11 mouse cellular contexts compared by ENCODE assay signal in genomic region chr3:106955555-106956446, GRCm38 (mm10).
DNase-seq lines count a peak whose midpoint lies in the region; ATAC-seq lines count a peak whose summit lies in the region.
"Had no signal": no experiment of that assay in that cellular context is flagged by ENCODE, and none has a peak within 500 bp of the region (broad histone marks: within the 10 kb centered on the region; RNA-seq: fewer than 3 reads in every experiment).

No protein-coding gene starts in this region.

- no peak overlapping the region for H3K9ac ChIP-seq in embryonic facial prominence, embryonic 14.5 days (ENCODE audit: low read depth, low read length)
- peak overlapping the region; percentile 7; the same call in 1 of the 2 replicates for H3K9ac ChIP-seq in forebrain, embryonic 14.5 days (ENCODE audit: low read length)
- no peak overlapping the region for H3K9ac ChIP-seq in limb, embryonic 11.5 days (ENCODE audit: low read length)
- no peak overlapping the region for H3K9ac ChIP-seq in midbrain, embryonic 12.5 days (replicated peaks)

- no peak overlapping the region for H3K4me2 ChIP-seq in embryonic facial prominence, embryonic 14.5 days (ENCODE audit: low read depth, low read length)
- peak overlapping the region; percentile 18; the same call in 1 of the 2 replicates for H3K4me2 ChIP-seq in forebrain, embryonic 14.5 days (ENCODE audit: low read length)
- no peak overlapping the region for H3K4me2 ChIP-seq in limb, embryonic 11.5 days (ENCODE audit: low read depth, severe bottlenecking)
- no peak overlapping the region for H3K4me2 ChIP-seq in midbrain, embryonic 12.5 days (replicated peaks)

- H3K27me3 ChIP-seq in embryonic facial prominence, embryonic 14.5 days (replicated peaks; ENCODE audit: control insufficient read depth, insufficient read depth, low read length): no peaks in the 10 kb centered on the region
- no peaks in the 10 kb centered on the region for H3K27me3 ChIP-seq in forebrain, embryonic 14.5 days (replicated peaks; ENCODE audit: control insufficient read depth, insufficient read depth, low read length)
- no peaks in the 10 kb centered on the region for H3K27me3 ChIP-seq in limb, embryonic 11.5 days (ENCODE audit: control insufficient read depth, insufficient read depth, low read length)
- H3K27me3 ChIP-seq in midbrain, embryonic 12.5 days: no peaks in the 10 kb centered on the region

- H3K4me1 ChIP-seq in embryonic facial prominence, embryonic 14.5 days (ENCODE audit: control insufficient read depth, insufficient read depth, low read length): no peaks in the 10 kb centered on the region
- peaks cover 20% of the 10 kb centered on the region for H3K4me1 ChIP-seq in forebrain, embryonic 14.5 days (ENCODE audit: control insufficient read depth, insufficient read depth, low read length)
- no peaks in the 10 kb centered on the region for H3K4me1 ChIP-seq in limb, embryonic 11.5 days (ENCODE audit: control insufficient read depth, insufficient read depth, low read length)
- H3K4me1 ChIP-seq in midbrain, embryonic 12.5 days: peaks cover 19% of the 10 kb centered on the region

- WGBS in embryonic facial prominence, embryonic 14.5 days: 7% methylated on average over 9 of the region's 9 CpGs
- WGBS in forebrain, embryonic 14.5 days: 3% methylated on average over 9 of the region's 9 CpGs
- WGBS in limb, embryonic 11.5 days: 11% methylated on average over 9 of the region's 9 CpGs
- WGBS in midbrain, embryonic 12.5 days: 12% methylated on average over 9 of the region's 9 CpGs

- peak; percentile 3 for DNase-seq in embryonic facial prominence, embryonic 14.5 days (ENCODE audit: low spot score)
- DNase-seq in forebrain, embryonic 14.5 days (ENCODE audit: low spot score): peak; percentile 80
- peak; percentile 29 for DNase-seq in limb, embryonic 11.5 days (ENCODE audit: low spot score)
- no peak for DNase-seq in kidney, adult 11 months
- no peak for DNase-seq in T-cell, adult 2 months (ENCODE audit: low spot score)
- DNase-seq in ovary, postnatal 10 days (ENCODE audit: low spot score): no peak
- DNase-seq in thymus, postnatal 25 days: no peak
- DNase-seq: kidney, adult 2 months; thymus, postnatal 36 days had no signal

- H3K9me3 ChIP-seq in embryonic facial prominence, embryonic 14.5 days (ENCODE audit: control insufficient read depth, low read length): no peaks in the 10 kb centered on the region
- no peaks in the 10 kb centered on the region for H3K9me3 ChIP-seq in forebrain, embryonic 14.5 days (replicated peaks; ENCODE audit: control insufficient read depth, low read length)
- no peaks in the 10 kb centered on the region for H3K9me3 ChIP-seq in limb, embryonic 11.5 days (ENCODE audit: control insufficient read depth, low read length)
- H3K9me3 ChIP-seq in midbrain, embryonic 12.5 days: no peaks in the 10 kb centered on the region
- H3K9me3 ChIP-seq: megakaryocyte, embryonic 14.5 days had no signal

- H3K36me3 ChIP-seq in embryonic facial prominence, embryonic 14.5 days (ENCODE audit: control insufficient read depth, insufficient read depth, low read length): no peaks in the 10 kb centered on the region
- no peaks in the 10 kb centered on the region for H3K36me3 ChIP-seq in forebrain, embryonic 14.5 days (ENCODE audit: control insufficient read depth, insufficient read depth, low read length)
- no peaks in the 10 kb centered on the region for H3K36me3 ChIP-seq in limb, embryonic 11.5 days (ENCODE audit: control insufficient read depth, insufficient read depth, low read length)
- H3K36me3 ChIP-seq in midbrain, embryonic 12.5 days: no peaks in the 10 kb centered on the region

- ATAC-seq in embryonic facial prominence, embryonic 14.5 days (ENCODE audit: low read depth): no peak
- peak; percentile 86 for ATAC-seq in forebrain, embryonic 14.5 days
- peak; percentile 53; the same call in 1 of the 2 replicates for ATAC-seq in limb, embryonic 11.5 days (ENCODE audit: insufficient number of reproducible peaks, low FRiP score, low TSS enrichment, low read depth)
- peak; percentile 73 for ATAC-seq in midbrain, embryonic 12.5 days (ENCODE audit: low FRiP score, low read depth)

- no peak overlapping the region for H3K4me3 ChIP-seq in embryonic facial prominence, embryonic 14.5 days (ENCODE audit: low read depth, low read length)
- no peak overlapping the region for H3K4me3 ChIP-seq in forebrain, embryonic 14.5 days (ENCODE audit: low read depth, low read length)
- no peak overlapping the region for H3K4me3 ChIP-seq in limb, embryonic 11.5 days (ENCODE audit: low read depth, low read length)
- no peak overlapping the region for H3K4me3 ChIP-seq in midbrain, embryonic 12.5 days
- H3K4me3 ChIP-seq: megakaryocyte, embryonic 14.5 days had no signal

- H3K27ac ChIP-seq in embryonic facial prominence, embryonic 14.5 days (replicated peaks; ENCODE audit: low read depth, low read length): no peak overlapping the region
- peak overlapping the region; percentile 89 for H3K27ac ChIP-seq in forebrain, embryonic 14.5 days (ENCODE audit: low read depth, low read length)
- H3K27ac ChIP-seq in limb, embryonic 11.5 days (replicated peaks; ENCODE audit: low read depth, low read length): no peak overlapping the region
- H3K27ac ChIP-seq in midbrain, embryonic 12.5 days (replicated peaks): peak overlapping the region; percentile 60

Comparison
In these comparisons a context has a peak if more than half of its experiments do, and no peak if none do; other contexts are left out.
1. DNase-seq: peak in embryonic facial prominence, embryonic 14.5 days (single experiment), forebrain, embryonic 14.5 days (single experiment) and limb, embryonic 11.5 days (single experiment); none in kidney, adult 11 months (single experiment), T-cell, adult 2 months (single experiment), ovary, postnatal 10 days (single experiment) and thymus, postnatal 25 days (single experiment).
2. H3K27ac ChIP-seq: peak in forebrain, embryonic 14.5 days (single experiment) and midbrain, embryonic 12.5 days (single experiment); none in embryonic facial prominence, embryonic 14.5 days (single experiment) and limb, embryonic 11.5 days (single experiment).